Mouse (Mus musculus): ENCODE data around the gene Ip6k3. TPM values are rescaled to one million over a fixed set of nuclear protein-coding genes. Genes with fewer than 3 reads are reported as not detected.

Gene Ip6k3
- polyA plus RNA-seq, 1 experiment from 2014 or later: 0.07 TPM

DNA sequence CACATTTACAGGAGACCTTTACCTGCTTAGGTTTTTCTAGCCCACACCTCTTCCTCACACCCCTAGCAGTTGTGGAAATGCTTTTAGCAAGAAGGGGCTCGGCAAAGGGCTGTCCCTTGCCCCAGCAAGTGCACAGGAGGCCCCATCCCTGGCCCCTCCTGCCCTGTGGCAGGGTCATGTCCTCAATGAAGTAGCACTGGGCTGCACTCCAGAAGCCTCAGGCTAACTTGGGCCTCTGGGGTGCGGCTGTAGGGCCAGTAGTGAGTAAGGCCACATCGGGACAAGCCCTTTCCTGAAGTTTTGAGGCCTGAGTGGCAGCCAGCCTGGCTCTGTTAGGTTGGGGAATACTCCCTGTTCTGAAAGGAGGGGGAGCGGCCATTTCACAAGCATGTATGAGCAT is 6.7 kb downstream of the Ip6k3 start:
- DNase-seq (ENCODE audit: low spot score, missing footprints) (no peak), ATAC-seq (ENCODE audit: low FRiP score) (no peak)
- Histone ChIP-seq H3K4me3 (ENCODE audit: low read depth, low read length) (no peak overlapping the region), H3K4me2 (no peak overlapping the region), H3K9me3 (ENCODE audit: control insufficient read depth, low read length) (no peaks in the 10 kb centered on the region), H3K4me1 (ENCODE audit: control insufficient read depth, insufficient read depth, low read length) (no peaks in the 10 kb centered on the region), H3K27me3 (ENCODE audit: control insufficient read depth, insufficient read depth, low read length) (no peaks in the 10 kb centered on the region), H3K27ac (ENCODE audit: low read depth, low read length) (no peak overlapping the region), H3K36me3 (ENCODE audit: control insufficient read depth, insufficient read depth, low read length) (no peaks in the 10 kb centered on the region), H3K9ac (ENCODE audit: low read length) (no peak overlapping the region)
- WGBS: 84% methylated on average over 4 of the region's 4 CpGs

GRCm38 (mm10) chr17:27159169-27159568 is 8.4 kb downstream of the Ip6k3 start:
- no peaks in the 10 kb centered on the region for H3K9me3 ChIP-seq (ENCODE audit: control insufficient read depth, low read length)
- no peak overlapping the region for H3K4me3 ChIP-seq (ENCODE audit: low read depth, low read length)
- ATAC-seq (ENCODE audit: low FRiP score): no peak
- H3K9ac ChIP-seq (ENCODE audit: low read length): no peak overlapping the region
- WGBS: 84% methylated on average over 7 of the region's 7 CpGs
- H3K36me3 ChIP-seq (ENCODE audit: control insufficient read depth, insufficient read depth, low read length): no peaks in the 10 kb centered on the region
- no peak for DNase-seq (ENCODE audit: low spot score, missing footprints)
- H3K4me1 ChIP-seq (ENCODE audit: control insufficient read depth, insufficient read depth, low read length): no peaks in the 10 kb centered on the region
- H3K27ac ChIP-seq (ENCODE audit: low read depth, low read length): no peak overlapping the region
- H3K4me2 ChIP-seq: no peak overlapping the region
- no peaks in the 10 kb centered on the region for H3K27me3 ChIP-seq (ENCODE audit: control insufficient read depth, insufficient read depth, low read length)

DNA sequence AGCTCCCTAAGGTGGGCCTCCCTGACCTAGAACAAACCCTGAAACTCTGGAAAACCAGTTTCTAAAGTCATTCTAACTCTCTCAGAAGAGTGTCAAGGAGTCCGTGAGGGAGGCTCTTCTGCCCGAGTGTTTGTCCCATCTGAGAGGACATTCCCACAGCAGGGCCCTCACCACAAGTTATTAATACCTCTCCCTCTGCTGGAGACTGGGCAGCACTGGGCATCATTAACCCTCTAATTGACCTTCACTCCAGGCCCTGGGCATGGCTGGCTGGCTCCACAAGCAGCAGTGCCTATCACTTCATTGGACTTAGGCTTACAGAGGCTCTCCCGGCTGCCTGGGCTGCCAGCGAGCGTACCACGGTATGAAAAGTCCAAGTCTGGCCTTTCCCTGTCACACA is 9.2 kb downstream of the Ip6k3 start:
- H3K4me1 ChIP-seq (ENCODE audit: control insufficient read depth, insufficient read depth, low read length): peaks cover 3% of the 10 kb centered on the region; the same call in 1 of the 2 replicates
- no peaks in the 10 kb centered on the region for H3K9me3 ChIP-seq (ENCODE audit: control insufficient read depth, low read length)
- H3K36me3 ChIP-seq (ENCODE audit: control insufficient read depth, insufficient read depth, low read length): no peaks in the 10 kb centered on the region
- H3K27me3 ChIP-seq (ENCODE audit: control insufficient read depth, insufficient read depth, low read length): no peaks in the 10 kb centered on the region
- H3K4me2 ChIP-seq: no peak overlapping the region
- ATAC-seq (ENCODE audit: low FRiP score): no peak
- H3K27ac ChIP-seq (ENCODE audit: low read depth, low read length): no peak overlapping the region
- H3K9ac ChIP-seq (ENCODE audit: low read length): no peak overlapping the region
- 78% methylated on average over 6 of the region's 6 CpGs for WGBS
- no peak overlapping the region for H3K4me3 ChIP-seq (ENCODE audit: low read depth, low read length)
- no peak for DNase-seq (ENCODE audit: low spot score, missing footprints)

DNA sequence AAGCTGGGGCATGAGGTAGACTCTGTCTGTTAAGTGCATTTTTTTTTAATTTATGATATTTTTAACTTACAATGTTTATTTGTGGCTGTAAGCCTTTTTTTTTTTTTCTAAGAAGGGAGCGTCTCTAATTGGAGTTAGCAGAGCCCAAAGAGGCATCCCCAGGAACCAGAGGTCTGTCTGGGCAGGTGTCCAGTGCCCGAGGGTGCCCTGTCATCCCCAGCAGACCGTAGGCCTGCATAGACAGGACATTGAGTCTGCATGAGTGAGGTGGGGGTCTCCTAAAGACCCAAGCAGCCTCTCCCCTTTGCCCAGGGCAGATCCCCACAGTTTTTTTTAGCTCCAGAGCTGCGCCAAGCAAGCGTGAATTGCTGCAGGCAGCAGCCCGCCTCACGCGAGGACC is 11.8 kb downstream of the Ip6k3 start:
- DNase-seq (ENCODE audit: low spot score, missing footprints) (no peak), ATAC-seq (ENCODE audit: low FRiP score) (no peak)
- H3K27ac ChIP-seq (ENCODE audit: low read depth, low read length): no peak overlapping the region
- H3K4me1 ChIP-seq (ENCODE audit: control insufficient read depth, insufficient read depth, low read length): peaks cover 4% of the 10 kb centered on the region; the same call in 1 of the 2 replicates
- H3K27me3 ChIP-seq (ENCODE audit: control insufficient read depth, insufficient read depth, low read length): no peaks in the 10 kb centered on the region
- H3K4me3 ChIP-seq (ENCODE audit: low read depth, low read length): no peak overlapping the region
- no peak overlapping the region for H3K9ac ChIP-seq (ENCODE audit: low read length)
- no peak overlapping the region for H3K4me2 ChIP-seq
- WGBS: 78% methylated on average over 8 of the region's 8 CpGs
- H3K36me3 ChIP-seq (ENCODE audit: control insufficient read depth, insufficient read depth, low read length): no peaks in the 10 kb centered on the region
- H3K9me3 ChIP-seq (ENCODE audit: control insufficient read depth, low read length): no peaks in the 10 kb centered on the region

DNA sequence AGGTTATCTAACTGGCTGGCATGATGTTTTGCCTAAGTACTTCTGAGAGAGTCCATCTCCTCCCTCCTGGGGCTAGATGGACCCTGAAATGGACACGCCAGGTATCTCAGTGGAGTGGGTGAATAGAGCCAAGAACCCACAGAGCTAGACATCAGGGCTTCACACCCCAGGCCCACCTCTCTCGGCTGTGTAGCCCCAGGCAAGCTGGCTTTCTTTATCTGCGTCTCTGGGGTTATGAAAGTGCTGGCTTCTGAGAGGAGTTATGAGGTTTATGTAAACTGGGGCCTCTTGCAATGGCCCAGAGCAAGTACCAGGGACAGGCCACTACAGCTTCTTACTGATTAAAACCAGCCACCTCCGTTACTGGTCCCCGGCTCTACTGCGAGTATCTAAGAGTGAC is 12.7 kb downstream of the Ip6k3 start:
- 87% methylated on average over 6 of the region's 6 CpGs for WGBS
- DNase-seq (ENCODE audit: low spot score, missing footprints) (no peak), ATAC-seq (ENCODE audit: low FRiP score) (no peak)
- no peak overlapping the region for H3K9ac ChIP-seq (ENCODE audit: low read length)
- no peaks in the 10 kb centered on the region for H3K27me3 ChIP-seq (ENCODE audit: control insufficient read depth, insufficient read depth, low read length)
- no peaks in the 10 kb centered on the region for H3K9me3 ChIP-seq (ENCODE audit: control insufficient read depth, low read length)
- H3K36me3 ChIP-seq (ENCODE audit: control insufficient read depth, insufficient read depth, low read length): no peaks in the 10 kb centered on the region
- H3K27ac ChIP-seq (ENCODE audit: low read depth, low read length): no peak overlapping the region
- H3K4me3 ChIP-seq (ENCODE audit: low read depth, low read length): no peak overlapping the region
- no peak overlapping the region for H3K4me2 ChIP-seq
- H3K4me1 ChIP-seq (ENCODE audit: control insufficient read depth, insufficient read depth, low read length): peaks cover 4% of the 10 kb centered on the region; the same call in 1 of the 2 replicates

DNA sequence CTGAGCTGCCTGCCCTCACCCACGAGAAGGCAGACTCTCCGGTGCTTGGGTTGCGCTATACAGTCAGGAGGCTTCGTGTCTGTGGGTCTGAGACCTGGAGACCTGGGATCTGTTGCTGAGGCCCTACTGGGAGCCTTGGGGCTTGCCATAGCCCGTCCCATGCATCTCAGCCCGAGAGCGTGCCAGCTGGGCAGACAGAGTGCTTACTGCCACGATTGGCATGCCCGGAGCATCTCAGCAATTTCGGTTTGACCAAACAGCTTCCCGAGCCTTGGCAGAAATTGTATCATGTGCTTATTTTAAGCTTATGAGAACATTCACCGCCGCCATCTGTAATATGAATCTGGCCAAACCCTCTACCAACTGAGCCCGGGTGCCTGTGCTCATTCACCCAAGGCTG is 13.3 kb downstream of the Ip6k3 start:
- no peak overlapping the region for H3K9ac ChIP-seq (ENCODE audit: low read length)
- no peak overlapping the region for H3K27ac ChIP-seq (ENCODE audit: low read depth, low read length)
- no peak overlapping the region for H3K4me2 ChIP-seq
- no peak overlapping the region for H3K4me3 ChIP-seq (ENCODE audit: low read depth, low read length)
- H3K36me3 ChIP-seq (ENCODE audit: control insufficient read depth, insufficient read depth, low read length): no peaks in the 10 kb centered on the region
- ATAC-seq (ENCODE audit: low FRiP score) (no peak), DNase-seq (ENCODE audit: low spot score, missing footprints) (no peak)
- H3K9me3 ChIP-seq (ENCODE audit: control insufficient read depth, low read length): no peaks in the 10 kb centered on the region
- H3K4me1 ChIP-seq (ENCODE audit: control insufficient read depth, insufficient read depth, low read length): peaks cover 4% of the 10 kb centered on the region; the same call in 1 of the 2 replicates
- H3K27me3 ChIP-seq (ENCODE audit: control insufficient read depth, insufficient read depth, low read length): no peaks in the 10 kb centered on the region
- 92% methylated on average over 14 of the region's 14 CpGs for WGBS

- Histone ChIP-seq H3K9me3 (ENCODE audit: control insufficient read depth, low read length) (no peaks in the 10 kb centered on the region), H3K9ac (ENCODE audit: low read length) (no peak overlapping the region), H3K4me1 (ENCODE audit: control insufficient read depth, insufficient read depth, low read length) (peaks cover 4% of the 10 kb centered on the region), H3K27me3 (ENCODE audit: control insufficient read depth, insufficient read depth, low read length) (no peaks in the 10 kb centered on the region), H3K4me3 (ENCODE audit: low read depth, low read length) (no peak overlapping the region), H3K27ac (ENCODE audit: low read depth, low read length) (no peak overlapping the region), H3K4me2 (no peak overlapping the region), H3K36me3 (ENCODE audit: control insufficient read depth, insufficient read depth, low read length) (no peaks in the 10 kb centered on the region)
- DNase-seq (ENCODE audit: low spot score, missing footprints) (no peak), ATAC-seq (ENCODE audit: low FRiP score) (no peak)
- WGBS: 83% methylated on average over 9 of the region's 9 CpGs
These were observed 13.8 kb downstream of the Ip6k3 start for GRCm38 (mm10) chr17:27153773-27154193.

GRCm38 (mm10) chr17:27152976-27153723 is 14.4 kb downstream of the Ip6k3 start:
- ATAC-seq (ENCODE audit: low FRiP score) (no peak), DNase-seq (ENCODE audit: low spot score, missing footprints) (no peak)
- Histone ChIP-seq H3K9me3 (ENCODE audit: control insufficient read depth, low read length) (no peaks in the 10 kb centered on the region), H3K27ac (ENCODE audit: low read depth, low read length) (no peak overlapping the region), H3K4me3 (ENCODE audit: low read depth, low read length) (no peak overlapping the region), H3K4me1 (ENCODE audit: control insufficient read depth, insufficient read depth, low read length) (peaks cover 4% of the 10 kb centered on the region), H3K9ac (ENCODE audit: low read length) (no peak overlapping the region), H3K4me2 (no peak overlapping the region), H3K27me3 (ENCODE audit: control insufficient read depth, insufficient read depth, low read length) (no peaks in the 10 kb centered on the region), H3K36me3 (ENCODE audit: control insufficient read depth, insufficient read depth, low read length) (no peaks in the 10 kb centered on the region)
- 63% methylated on average over 8 of the region's 8 CpGs for WGBS

DNA sequence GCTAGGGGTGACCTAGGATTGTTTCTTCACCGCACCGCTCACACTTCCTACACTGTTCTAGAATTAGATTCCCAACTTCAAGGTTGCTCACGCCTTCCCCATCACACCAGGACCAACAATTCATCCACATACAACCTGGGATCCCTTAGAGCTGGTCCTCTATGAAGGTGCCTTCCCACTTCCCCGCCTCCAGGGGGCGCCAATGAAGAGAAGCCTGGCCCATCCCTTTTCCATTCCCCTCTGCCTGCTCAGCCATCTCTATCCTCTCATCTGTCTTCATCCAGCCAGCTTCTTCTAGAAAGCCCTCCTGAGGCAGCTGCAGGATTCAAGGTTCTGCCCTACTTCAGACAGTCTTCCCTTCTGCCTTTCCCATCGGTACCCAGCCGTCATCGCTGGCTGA is 16.2 kb downstream of the Ip6k3 start:
- Histone ChIP-seq H3K27me3 (ENCODE audit: control insufficient read depth, insufficient read depth, low read length) (no peaks in the 10 kb centered on the region), H3K4me2 (no peak overlapping the region), H3K4me3 (ENCODE audit: low read depth, low read length) (no peak overlapping the region), H3K27ac (ENCODE audit: low read depth, low read length) (no peak overlapping the region), H3K9ac (ENCODE audit: low read length) (no peak overlapping the region), H3K4me1 (ENCODE audit: control insufficient read depth, insufficient read depth, low read length) (peaks cover 4% of the 10 kb centered on the region), H3K9me3 (ENCODE audit: control insufficient read depth, low read length) (no peaks in the 10 kb centered on the region), H3K36me3 (ENCODE audit: control insufficient read depth, insufficient read depth, low read length) (no peaks in the 10 kb centered on the region)
- 69% methylated on average over 8 of the region's 8 CpGs for WGBS
- DNase-seq (ENCODE audit: low spot score, missing footprints): no peak
- no peak for ATAC-seq (ENCODE audit: low FRiP score)

Data from midbrain, embryonic 11.5 days (tissue).